Mouse (Mus musculus) T-helper 2 cell (primary cell): Measurements from ENCODE around the gene Sbf1.

Source experiments
- in situ Hi-C: fragments of 300-600 bp; cut with MboI, MseI; formaldehyde crosslinking; loops from one replicate; pipeline ENCODE4 v1.15.1; 2025; ENCODE audit warnings: high pct_unique_total_duplicates

The Sbf1 gene

DNA sequence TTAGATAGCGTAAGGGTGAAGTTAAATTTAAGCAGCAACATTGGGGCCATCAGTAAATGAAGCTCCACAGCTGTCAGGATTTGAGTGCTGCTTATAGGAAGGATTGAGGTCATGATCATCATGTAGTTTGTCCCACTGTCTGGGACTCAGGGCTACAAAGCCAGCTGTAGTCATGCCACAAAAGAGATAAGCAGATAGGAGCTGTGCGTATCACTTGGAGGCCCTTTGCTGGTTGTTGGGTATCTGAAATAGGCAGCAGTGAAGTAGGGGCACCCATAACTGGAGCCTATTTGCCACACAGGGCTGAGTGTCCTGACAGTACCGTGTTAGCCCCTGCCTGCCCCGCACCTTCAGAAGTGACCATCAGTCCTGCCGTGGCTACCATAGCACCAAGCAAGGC lies 29.6 kb downstream of the Sbf1 start:
- in situ Hi-C loops: no loop called here

DNA sequence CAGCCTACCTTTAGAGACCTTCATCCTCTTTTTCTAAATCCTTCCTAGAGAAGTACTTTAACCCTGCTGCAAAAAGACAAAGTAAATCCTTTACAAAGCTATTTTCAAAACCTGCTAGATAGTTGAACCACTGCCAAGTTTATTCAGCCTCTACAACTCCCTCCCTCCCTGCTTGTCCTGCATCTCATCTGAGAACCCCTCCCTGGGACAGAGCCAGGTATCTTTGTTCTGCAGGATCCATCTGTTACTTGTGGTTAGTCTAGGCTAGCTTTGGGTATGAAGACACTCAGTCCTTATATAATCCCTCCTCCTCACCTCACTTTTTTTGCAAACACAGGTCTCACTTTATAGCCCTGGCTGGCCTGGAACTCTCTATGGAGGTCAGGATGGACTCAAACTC lies 30.1 kb downstream of the Sbf1 start:
- in situ Hi-C loops: no loop called here

DNA sequence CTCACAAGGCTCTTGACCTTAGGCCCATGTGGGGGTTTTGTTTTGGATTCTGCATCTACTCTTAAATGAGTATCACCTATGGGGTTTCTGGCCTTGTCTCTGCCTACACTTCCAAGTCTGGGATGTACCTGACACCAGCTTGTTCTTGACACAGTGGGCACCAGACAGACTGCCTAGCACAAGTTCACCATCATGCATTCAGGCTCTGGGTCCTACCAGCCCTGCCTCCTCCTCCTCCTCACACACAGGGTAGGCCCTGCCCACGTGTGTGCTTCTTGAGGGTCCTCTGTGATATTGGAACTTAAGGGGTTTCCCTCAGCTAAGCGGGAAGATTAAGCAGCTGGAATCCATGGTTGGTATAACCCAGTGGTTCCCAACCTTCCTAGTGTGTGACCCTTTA lies 31.0 kb downstream of the Sbf1 start:
- in situ Hi-C loops: no loop called here

DNA sequence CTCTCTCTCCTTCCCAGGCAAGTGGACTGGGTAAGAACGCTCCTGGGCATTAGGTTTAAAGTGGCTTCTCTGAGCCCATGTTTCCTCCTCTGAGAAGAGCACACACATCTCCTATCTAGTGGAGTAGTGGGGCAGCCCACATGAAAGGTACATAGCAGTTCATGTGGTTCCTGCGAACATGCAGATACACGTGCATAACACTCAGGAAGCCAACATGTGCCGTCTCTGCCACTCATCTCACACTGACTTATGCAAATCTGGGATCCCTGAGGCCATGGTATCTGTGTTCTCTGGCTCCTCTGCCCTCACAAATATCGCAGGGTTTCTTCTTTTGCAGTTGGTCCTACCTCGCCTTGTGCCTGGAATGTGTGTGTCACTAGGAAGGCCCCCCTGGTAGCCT lies 32.6 kb downstream of the Sbf1 start:
- in situ Hi-C loops: no loop called here

DNA sequence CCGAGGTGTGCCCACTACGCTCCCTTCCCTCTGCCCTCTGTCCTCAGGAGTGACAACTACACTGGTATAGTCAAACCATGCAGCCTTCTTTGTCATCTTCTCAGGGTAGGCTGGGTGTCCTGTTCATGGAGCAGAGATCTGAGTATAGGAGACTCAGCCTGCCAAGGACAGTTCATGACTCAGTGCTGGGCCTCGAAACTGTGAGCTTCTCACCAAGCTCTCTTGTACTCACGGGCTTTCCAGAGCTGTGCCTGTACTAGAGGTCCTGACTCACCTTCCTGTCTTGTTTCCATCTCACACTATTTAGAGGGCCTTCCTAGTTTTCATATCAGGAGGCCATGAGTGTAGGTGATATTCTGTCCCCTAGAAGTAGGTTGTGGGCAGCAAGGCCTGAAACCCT lies 37.7 kb downstream of the Sbf1 start:
- in situ Hi-C loops: no loop called here

DNA sequence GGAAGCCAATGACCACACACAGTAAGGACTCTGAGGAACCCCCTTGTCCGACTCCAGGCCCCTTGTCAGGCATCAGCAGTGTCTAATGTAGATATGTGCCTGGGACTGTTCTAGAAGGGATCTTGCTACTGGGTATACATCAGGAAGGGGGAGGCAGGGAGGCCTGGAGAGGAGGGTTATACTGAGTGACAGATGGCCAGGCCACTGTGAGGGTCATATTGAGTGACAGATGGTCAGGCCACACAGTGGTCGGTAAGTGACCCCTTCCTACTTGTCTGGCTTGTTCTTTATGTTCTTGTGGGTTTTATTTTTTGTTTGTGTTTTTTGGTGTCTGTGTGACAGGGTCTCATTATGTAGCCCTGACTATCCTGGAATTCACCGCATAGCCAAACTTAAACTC lies 39.6 kb downstream of the Sbf1 start:
- in situ Hi-C loops: no loop called here

DNA sequence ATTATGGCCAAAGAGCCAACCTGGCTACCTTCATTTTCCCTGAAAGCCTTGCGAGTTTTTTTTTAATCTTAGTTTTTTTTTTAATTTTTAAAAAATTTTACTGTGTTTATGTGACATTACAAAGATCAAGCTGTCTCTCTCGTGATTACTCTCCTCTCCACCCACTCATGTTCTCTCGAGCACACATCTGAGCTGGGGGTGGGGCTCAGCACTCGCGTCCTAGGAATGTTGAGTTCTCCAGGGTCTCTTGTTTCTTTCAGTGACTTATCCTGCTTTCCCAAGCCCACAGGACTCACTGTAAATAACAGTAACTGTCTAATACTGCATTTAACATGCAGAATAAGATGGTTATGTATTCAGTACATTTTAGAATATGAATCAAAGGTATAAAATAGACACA lies 50.6 kb downstream of the Sbf1 start:
- in situ Hi-C loops: loop anchor here (10.0 kb wide), 1 partner anchor 330 kb away; no protein-coding TSS in a partner anchor

DNA sequence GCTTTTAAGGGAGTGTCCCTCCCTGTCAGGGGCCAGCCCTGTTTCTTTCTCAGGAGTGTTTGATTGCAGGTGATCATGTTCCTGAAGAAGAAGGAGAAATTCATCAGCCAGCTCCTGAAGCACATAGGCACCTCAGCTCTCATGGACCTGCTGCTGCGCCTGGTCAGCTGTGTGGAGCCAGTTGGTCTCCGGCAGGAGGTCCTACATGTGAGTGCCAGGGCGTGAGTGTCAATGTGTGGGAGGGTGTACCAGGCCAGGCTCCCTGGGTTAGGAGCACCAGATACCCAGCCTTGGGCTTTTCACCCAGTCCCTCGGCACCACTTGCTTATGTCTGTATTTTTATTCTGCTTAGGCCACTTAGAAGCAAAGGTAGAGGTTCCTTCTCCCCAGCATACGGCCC lies 56.1 kb downstream of the Sbf1 start:
- in situ Hi-C loops: no loop called here

DNA sequence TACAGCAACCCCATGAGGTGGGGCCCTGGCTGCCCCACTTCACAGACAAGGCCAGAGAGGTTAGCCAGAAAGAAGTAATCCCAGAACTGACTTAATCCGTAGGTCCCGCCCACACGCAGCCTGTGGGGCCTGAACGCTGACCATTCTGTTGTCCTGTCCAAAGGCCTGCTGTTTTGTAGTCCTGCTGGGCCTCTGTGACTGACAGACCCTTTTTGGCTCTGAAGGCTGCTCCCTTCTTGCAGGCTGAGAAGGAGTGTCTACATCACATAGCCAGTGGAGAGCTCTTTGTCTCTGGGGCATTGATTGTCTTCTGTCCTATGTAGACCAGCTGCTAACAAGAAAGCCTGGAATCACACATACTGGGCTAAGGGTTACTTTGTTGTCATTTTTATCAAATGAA lies 59.8 kb downstream of the Sbf1 start:
- in situ Hi-C loops: no loop called here

DNA sequence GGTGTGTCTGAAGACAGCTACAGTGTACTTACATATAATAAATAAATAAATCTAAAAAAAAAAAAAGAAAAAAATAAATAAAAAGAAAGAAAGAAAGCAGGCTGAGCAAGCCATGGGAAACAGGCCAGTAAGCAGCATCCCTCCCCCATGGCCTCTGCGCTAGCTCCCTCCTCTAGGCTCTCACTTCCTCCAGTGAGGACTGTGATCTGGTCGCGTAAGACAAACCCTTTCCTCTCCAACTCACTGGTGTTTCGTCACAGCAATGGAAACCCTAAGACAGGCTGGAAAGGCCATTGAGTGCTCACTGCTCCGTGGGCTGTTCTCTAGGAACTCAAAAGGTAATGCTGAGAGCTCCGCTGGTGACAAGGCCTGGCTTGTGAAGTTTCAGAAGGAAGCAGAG lies 66.0 kb downstream of the Sbf1 start:
- in situ Hi-C loops: no loop called here

DNA sequence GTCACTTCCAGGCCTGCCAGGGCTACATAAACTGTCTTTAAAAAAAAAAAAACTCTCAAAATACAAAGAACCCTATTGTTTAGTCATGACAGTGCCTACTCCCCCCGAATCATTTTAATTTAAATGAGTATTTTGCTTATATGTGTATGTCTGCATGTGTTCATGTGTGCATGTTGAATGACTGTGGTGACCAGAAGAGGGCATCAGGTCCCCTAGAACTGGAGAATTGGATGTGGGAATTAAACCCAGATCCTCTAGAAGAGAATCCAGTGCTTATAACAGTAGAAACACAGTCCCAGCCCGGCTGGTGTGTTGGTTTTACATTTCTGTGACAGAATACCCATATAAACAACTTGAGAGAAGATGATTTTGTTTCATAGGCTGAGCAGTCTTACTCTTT lies 74.1 kb downstream of the Sbf1 start:
- in situ Hi-C loops: no loop called here

DNA sequence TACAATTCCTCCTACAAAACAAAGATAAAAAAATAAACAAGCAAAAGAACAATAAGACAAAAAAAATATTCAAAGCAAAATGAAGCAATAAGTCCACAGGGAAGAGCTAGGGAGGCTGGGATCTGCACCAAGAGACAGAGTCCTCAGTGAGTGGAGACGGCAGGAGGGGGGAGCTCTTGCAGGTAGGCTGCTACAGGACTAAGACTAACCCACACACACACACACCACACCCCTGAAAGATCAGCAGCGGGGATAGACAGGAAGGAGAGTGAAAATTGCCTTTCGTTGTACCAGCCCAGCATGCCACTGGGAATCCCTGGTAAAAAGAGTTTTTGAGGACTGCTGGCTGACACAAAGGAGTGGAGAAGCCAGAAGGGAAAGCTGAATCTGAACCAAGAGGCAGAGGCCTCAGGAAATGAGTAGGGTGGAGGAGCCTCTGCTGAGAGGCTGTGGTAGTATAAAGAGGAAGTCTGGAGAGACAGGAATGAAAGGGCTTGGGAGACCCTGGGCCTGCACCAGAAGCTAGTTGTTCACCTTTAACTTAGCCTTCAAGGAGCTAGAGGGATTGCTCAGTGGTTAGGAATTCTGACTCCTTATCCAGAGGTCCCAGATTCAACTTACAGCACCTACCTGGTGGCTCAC lies 75.2 kb downstream of the Sbf1 start:
- in situ Hi-C loops: no loop called here
